Mouse (Mus musculus) stomach, postnatal 0 days (tissue): ENCODE measurements around the gene Comtd1.

Experiments used
- CTCF ChIP-seq: IDR thresholded peaks from 2 replicates; pipeline ENCODE4 v1.5.1; 2016; ENCODE audit warnings: antibody characterized with exemption, low read depth, mild to moderate bottlenecking, moderate library complexity
- EP300 ChIP-seq: optimal IDR thresholded peaks from 2 replicates; pipeline ENCODE3; 2016; ENCODE audit warnings: antibody characterized with exemption

DNA sequence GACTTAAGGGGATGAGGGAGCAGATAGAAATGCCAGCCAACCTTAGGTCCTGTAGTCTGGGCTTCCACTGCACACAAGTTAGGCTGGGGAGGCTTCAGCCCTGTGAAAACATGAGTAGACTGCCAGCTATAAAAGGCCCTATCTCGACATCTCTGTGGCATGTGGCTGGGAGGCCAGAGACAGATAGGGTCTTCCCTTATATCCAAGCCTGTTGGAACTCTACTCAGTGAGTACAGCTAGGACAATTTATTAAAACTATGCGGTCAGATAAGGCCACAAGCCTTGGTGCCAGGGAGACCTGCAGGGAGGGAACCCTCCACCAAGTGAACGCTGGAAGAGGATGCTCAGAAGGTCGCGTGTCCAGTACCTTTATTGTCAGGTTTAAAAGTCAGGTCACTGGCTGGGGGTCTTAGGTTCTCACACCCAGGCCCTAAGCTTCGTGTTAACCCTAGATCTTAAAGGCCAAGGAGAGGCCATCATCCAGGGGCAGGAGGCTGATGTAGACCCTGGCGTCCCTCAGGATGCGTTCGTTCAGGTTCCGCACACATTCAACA lies 1.9 kb downstream of the Comtd1 start:
- TF ChIP-seq CTCF = no peak
- no peak for TF ChIP-seq EP300
